Mouse (Mus musculus): ENCODE measurements at regions not wholly inside any gene's neighbourhood (a gene's known extent, or its start where the extent isn't known, plus 50 kb on each side); places are given as distances from the start of the nearest gene placed in this dataset.

DNA sequence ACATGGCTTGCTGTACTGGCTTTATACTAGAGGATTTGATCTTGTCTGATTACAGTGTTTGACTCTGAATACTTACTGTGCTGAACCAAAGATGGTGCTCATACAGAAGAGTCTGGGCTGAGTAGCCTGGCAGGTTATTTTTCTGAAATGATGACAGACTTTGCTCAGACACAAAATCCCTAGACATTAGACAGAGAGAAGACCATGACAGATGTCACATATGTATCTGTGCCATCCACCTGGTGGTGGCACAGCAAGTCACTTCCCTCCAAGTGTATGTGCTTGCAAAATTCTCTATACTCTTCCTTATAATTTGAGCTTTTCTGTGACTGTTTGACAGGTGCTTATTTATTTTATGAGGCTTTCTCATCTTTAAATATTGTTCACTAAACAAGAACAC, 80.7 kb downstream of the Gm7361 start:
- ATAC-seq (ENCODE audit: insufficient number of reproducible peaks, insufficient read depth, low FRiP score, low read depth), result no peak
- no peak overlapping the region for H3K9ac ChIP-seq (replicated peaks; ENCODE audit: low read depth, low read length)
- H3K4me2 ChIP-seq (replicated peaks; ENCODE audit: low read depth, low read length), result no peak overlapping the region
- H3K27me3 ChIP-seq (ENCODE audit: control insufficient read depth, insufficient read depth, low read length), result no peaks in the 10 kb centered on the region
- no peaks in the 10 kb centered on the region for H3K4me1 ChIP-seq (ENCODE audit: control insufficient read depth, insufficient read depth, low read length)
- no peak overlapping the region for H3K4me3 ChIP-seq (ENCODE audit: low read depth, low read length)
- H3K27ac ChIP-seq (ENCODE audit: low read length), result no peak overlapping the region
- H3K36me3 ChIP-seq (ENCODE audit: control insufficient read depth, insufficient read depth, low read length), result no peaks in the 10 kb centered on the region
- H3K9me3 ChIP-seq (ENCODE audit: control insufficient read depth, low read depth, low read length), result no peaks in the 10 kb centered on the region

DNA sequence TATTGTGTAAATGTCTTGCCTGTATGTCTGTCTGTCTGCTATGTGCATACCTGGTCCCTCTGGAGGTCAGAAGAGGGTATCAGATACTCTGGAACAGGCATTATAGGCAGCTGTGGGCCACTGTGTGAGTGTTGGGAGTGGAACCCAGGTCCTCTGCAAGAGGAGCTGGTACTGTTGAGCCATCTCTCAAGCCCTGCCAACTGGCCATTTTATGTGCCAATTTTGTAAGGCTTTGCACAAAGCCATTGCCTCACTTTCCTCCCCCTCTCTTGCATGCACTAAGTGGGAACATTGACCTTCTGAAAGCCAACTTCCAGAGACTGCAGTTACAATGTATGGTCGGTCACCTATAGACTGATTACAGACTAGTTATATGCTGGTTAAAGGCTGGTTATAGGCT, 81.8 kb downstream of the Gm7361 start:
- no peaks in the 10 kb centered on the region for H3K36me3 ChIP-seq (ENCODE audit: control insufficient read depth, insufficient read depth, low read length)
- no peaks in the 10 kb centered on the region for H3K4me1 ChIP-seq (ENCODE audit: control insufficient read depth, insufficient read depth, low read length)
- WGBS, result 100% methylated on average over 1 of the region's 1 CpGs
- no peak overlapping the region for H3K27ac ChIP-seq (ENCODE audit: low read length)
- no peak for ATAC-seq (ENCODE audit: insufficient number of reproducible peaks, insufficient read depth, low FRiP score, low read depth)
- no peak overlapping the region for H3K4me2 ChIP-seq (replicated peaks; ENCODE audit: low read depth, low read length)
- no peaks in the 10 kb centered on the region for H3K27me3 ChIP-seq (ENCODE audit: control insufficient read depth, insufficient read depth, low read length)
- H3K4me3 ChIP-seq (ENCODE audit: low read depth, low read length), result no peak overlapping the region
- no peaks in the 10 kb centered on the region for H3K9me3 ChIP-seq (ENCODE audit: control insufficient read depth, low read depth, low read length)
- H3K9ac ChIP-seq (replicated peaks; ENCODE audit: low read depth, low read length), result no peak overlapping the region

DNA sequence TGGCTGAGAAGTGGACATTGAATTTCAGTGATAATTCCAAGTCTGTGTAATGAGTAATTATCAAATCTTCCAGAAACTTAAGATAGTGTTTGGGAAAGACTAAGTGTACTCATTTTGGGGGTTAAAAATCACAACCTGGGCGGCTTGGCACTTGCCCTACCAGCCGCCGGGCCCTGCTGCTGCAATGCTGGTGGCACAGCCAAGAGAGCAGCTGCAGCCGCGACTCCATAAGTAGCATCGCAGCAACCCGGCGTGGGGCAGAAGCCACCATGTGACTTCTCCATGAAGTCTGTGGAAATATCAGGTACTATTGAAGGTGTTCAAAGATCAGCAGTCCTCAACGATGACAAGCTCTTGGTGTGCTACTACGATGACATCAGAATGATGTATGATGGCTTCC, 97.7 kb downstream of the Gm7361 start:
- 92% methylated on average over 10 of the region's 10 CpGs for WGBS
- H3K4me3 ChIP-seq (ENCODE audit: low read depth, low read length), result no peak overlapping the region
- ATAC-seq (ENCODE audit: insufficient number of reproducible peaks, insufficient read depth, low FRiP score, low read depth), result no peak

DNA sequence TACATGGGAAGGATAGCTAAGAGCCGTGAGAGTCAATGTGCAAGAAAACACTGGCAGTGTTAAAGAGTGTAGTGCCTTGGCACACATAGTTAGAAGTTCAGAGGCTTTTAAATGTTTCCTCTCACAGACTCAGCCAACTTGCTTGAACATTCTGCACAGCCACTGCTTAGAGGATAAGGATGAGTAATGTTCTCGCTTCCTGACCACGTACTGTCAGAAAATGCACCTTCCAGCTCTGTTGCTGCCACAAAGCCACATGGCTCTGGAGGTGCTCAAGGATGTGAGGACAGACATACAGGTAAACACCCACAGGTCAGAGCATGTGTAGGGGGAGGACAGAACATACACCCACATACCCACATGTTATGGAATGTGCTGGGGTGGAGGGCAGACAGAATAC, 101.6 kb downstream of the Gm7361 start:
- no peaks in the 10 kb centered on the region for H3K36me3 ChIP-seq (ENCODE audit: control insufficient read depth, insufficient read depth, low read length)
- no peak for ATAC-seq (ENCODE audit: insufficient number of reproducible peaks, insufficient read depth, low FRiP score, low read depth)
- H3K9ac ChIP-seq (replicated peaks; ENCODE audit: low read depth, low read length), result no peak overlapping the region
- no peak overlapping the region for H3K4me2 ChIP-seq (replicated peaks; ENCODE audit: low read depth, low read length)
- no peaks in the 10 kb centered on the region for H3K27me3 ChIP-seq (ENCODE audit: control insufficient read depth, insufficient read depth, low read length)
- no peaks in the 10 kb centered on the region for H3K9me3 ChIP-seq (ENCODE audit: control insufficient read depth, low read depth, low read length)
- H3K4me1 ChIP-seq (ENCODE audit: control insufficient read depth, insufficient read depth, low read length), result no peaks in the 10 kb centered on the region
- H3K27ac ChIP-seq (ENCODE audit: low read length), result no peak overlapping the region
- WGBS, result 83% methylated on average over 3 of the region's 3 CpGs
- H3K4me3 ChIP-seq (ENCODE audit: low read depth, low read length), result no peak overlapping the region

More for the DNA sequence above, 97.7 kb downstream of the Gm7361 start:
- H3K36me3 ChIP-seq (ENCODE audit: control insufficient read depth, insufficient read depth, low read length), result no peaks in the 10 kb centered on the region
- no peak overlapping the region for H3K27ac ChIP-seq (ENCODE audit: low read length)
- H3K4me2 ChIP-seq (replicated peaks; ENCODE audit: low read depth, low read length), result no peak overlapping the region
- H3K9ac ChIP-seq (replicated peaks; ENCODE audit: low read depth, low read length), result no peak overlapping the region
- H3K9me3 ChIP-seq (ENCODE audit: control insufficient read depth, low read depth, low read length), result no peaks in the 10 kb centered on the region
- no peaks in the 10 kb centered on the region for H3K4me1 ChIP-seq (ENCODE audit: control insufficient read depth, insufficient read depth, low read length)
- H3K27me3 ChIP-seq (ENCODE audit: control insufficient read depth, insufficient read depth, low read length), result no peaks in the 10 kb centered on the region

DNA sequence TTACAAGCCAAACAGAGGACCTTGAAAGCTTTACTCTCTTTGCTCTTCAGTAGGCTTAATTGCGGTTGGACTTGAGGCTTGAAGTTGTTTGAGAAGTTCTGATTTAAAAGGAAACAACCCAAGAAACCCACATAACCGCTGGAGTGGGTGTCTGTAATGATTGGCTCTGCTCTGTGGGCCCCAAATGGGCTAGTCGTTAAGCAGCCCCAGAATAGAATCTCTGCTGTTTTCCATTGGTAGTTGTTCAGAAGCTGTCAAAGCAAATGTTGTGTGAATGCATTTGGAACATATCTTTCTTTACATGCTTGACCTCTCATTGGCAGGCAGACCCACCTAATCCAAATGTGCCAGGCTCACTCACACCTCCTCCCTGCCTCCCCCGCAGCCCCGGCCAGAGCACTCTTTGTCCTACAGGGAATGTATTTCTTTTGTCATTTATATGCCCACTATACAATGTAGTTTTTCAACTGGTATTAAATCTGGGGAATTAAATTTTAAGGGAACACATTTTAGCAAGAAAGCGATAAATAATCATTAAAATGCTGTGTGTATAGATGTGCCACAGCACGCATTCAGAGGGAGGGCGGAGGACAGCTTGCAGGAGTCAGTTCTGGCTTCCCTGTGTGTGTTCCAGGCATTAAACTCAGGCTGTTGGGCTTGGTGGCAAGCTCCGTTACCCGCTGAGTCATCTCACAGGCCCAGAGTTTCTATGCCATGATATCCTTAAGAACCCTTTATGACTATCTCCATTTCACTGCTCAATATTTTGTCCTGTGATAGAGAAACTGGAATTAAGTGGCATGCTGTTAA, 116.9 kb downstream of the Gm7361 start:
- WGBS, result 79% methylated on average over 10 of the region's 10 CpGs
- no peak overlapping the region for H3K4me3 ChIP-seq (ENCODE audit: low read depth, low read length)

DNA sequence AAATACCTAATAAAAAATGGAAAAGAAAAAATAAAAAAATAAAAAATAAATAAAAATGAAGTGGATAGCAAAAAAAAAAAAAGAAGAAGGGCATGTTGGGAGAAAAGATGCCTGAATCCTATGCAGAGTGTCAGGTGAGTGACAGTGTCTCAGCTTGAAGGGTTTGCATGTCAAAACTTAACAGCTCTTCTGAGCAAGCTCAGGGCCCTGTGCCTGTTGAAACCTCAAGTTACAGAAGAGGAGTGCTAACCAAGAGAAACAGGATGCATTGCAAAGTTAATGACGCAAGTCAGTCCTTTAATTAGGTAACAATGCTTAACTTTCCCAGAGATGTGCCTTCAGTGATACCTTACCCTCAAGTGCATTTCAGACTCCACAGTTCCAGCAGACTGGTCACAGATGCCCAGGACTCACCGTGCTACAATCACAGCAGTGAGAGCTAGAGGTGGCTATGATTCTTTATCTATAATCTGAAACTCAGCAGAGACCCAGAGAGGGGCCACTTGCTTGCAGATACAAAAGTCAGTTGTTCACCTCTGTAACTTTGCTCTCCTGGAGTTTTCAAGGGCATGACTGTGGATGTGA, 149.7 kb downstream of the Gm7361 start:
- whole genome bisulfite sequencing, result 92% methylated on average over 2 of the region's 2 CpGs
- no peaks in the 10 kb centered on the region for H3K9me3 ChIP-seq (ENCODE audit: control insufficient read depth, low read depth, low read length)
- H3K27me3 ChIP-seq (ENCODE audit: control insufficient read depth, insufficient read depth, low read length), result no peaks in the 10 kb centered on the region
- H3K36me3 ChIP-seq (ENCODE audit: control insufficient read depth, insufficient read depth, low read length), result no peaks in the 10 kb centered on the region
- no peak overlapping the region for H3K27ac ChIP-seq (ENCODE audit: low read length)
- no peak overlapping the region for H3K4me3 ChIP-seq (ENCODE audit: low read depth, low read length)
- no peak for ATAC-seq (ENCODE audit: insufficient number of reproducible peaks, insufficient read depth, low FRiP score, low read depth)
- H3K4me2 ChIP-seq (replicated peaks; ENCODE audit: low read depth, low read length), result no peak overlapping the region
- no peaks in the 10 kb centered on the region for H3K4me1 ChIP-seq (ENCODE audit: control insufficient read depth, insufficient read depth, low read length)
- H3K9ac ChIP-seq (replicated peaks; ENCODE audit: low read depth, low read length), result no peak overlapping the region

More for the DNA sequence above, 116.9 kb downstream of the Gm7361 start:
- H3K36me3 ChIP-seq (ENCODE audit: control insufficient read depth, insufficient read depth, low read length), result no peaks in the 10 kb centered on the region
- no peak overlapping the region for H3K4me2 ChIP-seq (replicated peaks; ENCODE audit: low read depth, low read length)
- H3K27me3 ChIP-seq (ENCODE audit: control insufficient read depth, insufficient read depth, low read length), result no peaks in the 10 kb centered on the region
- H3K9ac ChIP-seq (replicated peaks; ENCODE audit: low read depth, low read length), result no peak overlapping the region
- ATAC-seq (ENCODE audit: insufficient number of reproducible peaks, insufficient read depth, low FRiP score, low read depth), result no peak
- no peak overlapping the region for H3K27ac ChIP-seq (ENCODE audit: low read length)
- no peaks in the 10 kb centered on the region for H3K9me3 ChIP-seq (ENCODE audit: control insufficient read depth, low read depth, low read length)
- no peaks in the 10 kb centered on the region for H3K4me1 ChIP-seq (ENCODE audit: control insufficient read depth, insufficient read depth, low read length)

DNA sequence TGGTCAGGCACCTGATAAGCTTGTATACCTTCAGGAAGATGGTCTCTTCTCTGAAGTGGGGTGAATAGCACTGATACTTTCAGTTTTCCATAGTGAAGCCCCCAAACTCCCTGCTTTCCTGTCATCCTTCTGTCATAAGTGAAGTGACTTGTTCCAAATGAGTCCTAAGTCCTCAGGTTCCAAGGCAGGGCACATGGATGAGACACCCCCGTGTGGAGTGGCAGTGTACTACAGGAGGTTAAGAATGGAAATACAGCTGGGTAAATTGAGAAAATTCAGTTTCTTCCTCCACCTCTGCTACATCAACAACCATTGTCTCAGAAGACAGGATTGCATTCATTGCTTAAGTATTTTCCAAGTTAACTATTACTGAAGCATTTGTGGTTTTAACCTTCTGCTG, 155.7 kb downstream of the Gm7361 start:
- WGBS, result 31% methylated on average over 1 of the region's 1 CpGs
- no peaks in the 10 kb centered on the region for H3K36me3 ChIP-seq (ENCODE audit: control insufficient read depth, insufficient read depth, low read length)
- no peaks in the 10 kb centered on the region for H3K4me1 ChIP-seq (ENCODE audit: control insufficient read depth, insufficient read depth, low read length)
- no peaks in the 10 kb centered on the region for H3K27me3 ChIP-seq (ENCODE audit: control insufficient read depth, insufficient read depth, low read length)
- H3K9ac ChIP-seq (replicated peaks; ENCODE audit: low read depth, low read length), result no peak overlapping the region
- no peak for ATAC-seq (ENCODE audit: insufficient number of reproducible peaks, insufficient read depth, low FRiP score, low read depth)
- H3K4me3 ChIP-seq (ENCODE audit: low read depth, low read length), result no peak overlapping the region
- H3K9me3 ChIP-seq (ENCODE audit: control insufficient read depth, low read depth, low read length), result no peaks in the 10 kb centered on the region
- H3K27ac ChIP-seq (ENCODE audit: low read length), result no peak overlapping the region
- no peak overlapping the region for H3K4me2 ChIP-seq (replicated peaks; ENCODE audit: low read depth, low read length)

DNA sequence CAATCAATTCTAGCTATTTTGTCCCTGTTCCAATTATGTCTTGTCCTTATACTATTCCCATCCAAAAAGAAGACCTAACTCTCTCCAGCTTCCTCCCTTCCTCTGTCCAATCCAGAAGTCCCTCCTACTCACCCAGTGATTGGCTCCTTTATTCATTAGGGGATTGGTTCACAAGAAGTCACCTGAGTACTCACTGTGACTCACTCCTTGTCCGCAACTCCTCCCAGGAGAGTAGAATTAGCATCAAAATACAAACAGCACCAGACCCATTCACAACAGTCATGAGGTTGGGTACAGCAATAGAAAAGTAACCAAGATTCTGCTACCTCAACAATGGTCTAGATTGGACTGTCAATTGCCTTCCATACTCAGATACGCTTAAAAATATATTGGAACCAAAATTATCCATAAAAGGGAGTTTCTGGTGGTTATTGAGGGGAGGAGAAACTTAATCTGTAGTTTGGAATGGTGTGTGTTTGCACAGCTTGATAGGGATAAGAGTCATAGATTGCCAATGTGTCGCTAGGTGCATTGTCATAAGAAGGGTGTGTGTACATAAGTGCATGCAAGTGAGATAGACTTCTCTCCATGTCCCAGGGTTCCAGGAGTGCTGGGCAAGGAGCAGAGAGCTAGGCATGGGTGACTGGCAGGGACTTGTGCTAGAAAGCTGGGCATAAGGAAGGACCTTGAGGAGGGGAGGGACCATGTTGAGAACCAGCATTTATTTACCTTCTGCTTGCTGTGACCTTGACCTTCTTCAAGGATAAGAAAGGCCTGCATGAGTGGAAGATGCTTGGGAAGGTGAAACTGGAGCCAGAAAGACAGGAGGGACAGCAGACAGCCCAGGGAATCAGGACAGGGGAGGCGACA, 187.1 kb downstream of the Gm7361 start:
- H3K4me2 ChIP-seq (replicated peaks; ENCODE audit: low read depth, low read length), result no peak overlapping the region
- 58% methylated on average over 4 of the region's 4 CpGs for WGBS
- H3K27me3 ChIP-seq (ENCODE audit: control insufficient read depth, insufficient read depth, low read length), result no peaks in the 10 kb centered on the region
- ATAC-seq (ENCODE audit: insufficient number of reproducible peaks, insufficient read depth, low FRiP score, low read depth), result peak; percentile 84
- no peaks in the 10 kb centered on the region for H3K36me3 ChIP-seq (ENCODE audit: control insufficient read depth, insufficient read depth, low read length)
- H3K9ac ChIP-seq (replicated peaks; ENCODE audit: low read depth, low read length), result no peak overlapping the region
- H3K9me3 ChIP-seq (ENCODE audit: control insufficient read depth, low read depth, low read length), result no peaks in the 10 kb centered on the region
- no peak overlapping the region for H3K27ac ChIP-seq (ENCODE audit: low read length)
- H3K4me3 ChIP-seq (ENCODE audit: low read depth, low read length), result no peak overlapping the region
- no peaks in the 10 kb centered on the region for H3K4me1 ChIP-seq (ENCODE audit: control insufficient read depth, insufficient read depth, low read length)

Measured in stomach, embryonic 14.5 days (tissue).